Mouse (Mus musculus) layer of hippocampus, postnatal 25 days (tissue): ENCODE results near the gene Dctpp1. TPM values are rescaled to one million over a fixed set of nuclear protein-coding genes. Genes with fewer than 3 reads are reported as not detected.

Experiments used
- DNase-seq, 2 experiments: peaks; one replicate each; pipeline ENCODE4 v3.0.0; 2022; ENCODE audit warnings: mixed read lengths in 2 of 2, low spot score in 1 of 2; ENCODE audit errors: extremely low spot score in 1 of 2
- total RNA-seq, 2 experiments: library from RNA; stranded (reverse); gene quantifications; 2 replicates each; pipeline ENCODE4 v1.2.3; 2021

The Dctpp1 gene
- total RNA-seq, 2 experiments from 2014 or later = 21.7 to 27.7 TPM

GRCm38 (mm10) chr7:127232622-127233367 lies 27.7 kb downstream of the Dctpp1 start, which contains the start of the genes Zfp553 and Sept1:
TSS of gene Zfp553 (plus strand) at chr7:127233061.
TSS of gene Sept1 (minus strand) at chr7:127233130.
- DNase-seq = peak; percentile 68 to 81

- DNase-seq = no peak
Measured at GRCm38 (mm10) chr7:127231826-127232621, 28.5 kb downstream of the Dctpp1 start.

- DNase-seq = no peak
Measured at GRCm38 (mm10) chr7:127231376-127231775, 29.1 kb downstream of the Dctpp1 start.

- DNase-seq = peak; percentile 57 to 89
Measured at GRCm38 (mm10) chr7:127228615-127229303, 31.8 kb downstream of the Dctpp1 start.

- no peak for DNase-seq
Measured at GRCm38 (mm10) chr7:127225147-127225995, 35.1 kb downstream of the Dctpp1 start.

- DNase-seq = no peak
Measured at GRCm38 (mm10) chr7:127224616-127225015, 35.9 kb downstream of the Dctpp1 start.

- DNase-seq = no peak
Measured at GRCm38 (mm10) chr7:127223515-127224478, 36.7 kb downstream of the Dctpp1 start.

- no peak for DNase-seq
Measured at GRCm38 (mm10) chr7:127223106-127223505, 37.4 kb downstream of the Dctpp1 start.

GRCm38 (mm10) chr7:127220440-127220839 lies 40.1 kb downstream of the Dctpp1 start:
- DNase-seq = no peak

GRCm38 (mm10) chr7:127218670-127219069 lies 41.8 kb downstream of the Dctpp1 start:
- no peak for DNase-seq

GRCm38 (mm10) chr7:127217901-127218642 lies 42.4 kb downstream of the Dctpp1 start:
- DNase-seq = no peak

GRCm38 (mm10) chr7:127217475-127217874 lies 43.0 kb downstream of the Dctpp1 start:
- DNase-seq = no peak

GRCm38 (mm10) chr7:127216307-127216706 lies 44.2 kb downstream of the Dctpp1 start:
- no peak for DNase-seq

- peak in 1 of 2 experiments; percentile 45 for DNase-seq
Measured at GRCm38 (mm10) chr7:127214981-127215871, 45.3 kb downstream of the Dctpp1 start.

GRCm38 (mm10) chr7:127214521-127214920 lies 46.0 kb downstream of the Dctpp1 start:
- no peak for DNase-seq

- no peak for DNase-seq
Measured at GRCm38 (mm10) chr7:127213930-127214329, 46.6 kb downstream of the Dctpp1 start.

GRCm38 (mm10) chr7:127213485-127213884 lies 47.0 kb downstream of the Dctpp1 start:
- no peak for DNase-seq
